Mouse (Mus musculus): ENCODE results near the gene Gm45837.
"Not testable (repeated sequence)": the region's sequence is repeated elsewhere in the genome, so short reads cannot be mapped to it uniquely, and the experiment has no call there.

Gm45837 gene

GRCm38 (mm10) chr7:101559393-101559792, 148.7 kb downstream of the Gm45837 start:
- not testable (repeated sequence) for DNase-seq
